Mouse (Mus musculus): ENCODE data around the gene Tspan1. TPM values are rescaled to one million over a fixed set of nuclear protein-coding genes. Genes with fewer than 3 reads are reported as not detected.

The Tspan1 gene
- polyA plus RNA-seq, 1 experiment from 2014 or later: 16.5 TPM

- Histone ChIP-seq H3K4me1 (replicated peaks; ENCODE audit: insufficient read depth, low read length) (peaks cover 11% of the 10 kb centered on the region), H3K4me2 (ENCODE audit: low read length) (peak overlapping the region; percentile 79), H3K9me3 (replicated peaks; ENCODE audit: low read length) (no peaks in the 10 kb centered on the region), H3K36me3 (ENCODE audit: insufficient read depth, low read length) (peaks cover 26% of the 10 kb centered on the region), H3K4me3 (replicated peaks; ENCODE audit: low read depth, low read length) (peak overlapping the region; percentile 79), H3K27ac (peak overlapping the region; percentile 91), H3K27me3 (ENCODE audit: insufficient read depth, low read length) (no peaks in the 10 kb centered on the region), H3K9ac (ENCODE audit: low read depth, low read length) (peak overlapping the region; percentile 95)
- DNase-seq (ENCODE audit: low spot score) (peak; percentile 82), ATAC-seq (replicated peaks; ENCODE audit: low FRiP score, low read depth) (peak; percentile 95)
- WGBS: under 1% methylated on average over 51 of the region's 73 CpGs
- TF ChIP-seq CTCF (IDR thresholded peaks at IDR 0.05; ENCODE audit: low read depth): no peak
Observed at GRCm38 (mm10) chr4:116150156-116150861, 17.1 kb downstream of the Tspan1 start.

- no peak for TF ChIP-seq CTCF (IDR thresholded peaks at IDR 0.05; ENCODE audit: low read depth)
- Histone ChIP-seq H3K4me2 (ENCODE audit: low read length) (peak overlapping the region; percentile 79), H3K9me3 (replicated peaks; ENCODE audit: low read length) (no peaks in the 10 kb centered on the region), H3K36me3 (ENCODE audit: insufficient read depth, low read length) (peaks cover 21% of the 10 kb centered on the region), H3K27me3 (ENCODE audit: insufficient read depth, low read length) (no peaks in the 10 kb centered on the region), H3K4me3 (replicated peaks; ENCODE audit: low read depth, low read length) (peak overlapping the region; percentile 79), H3K9ac (ENCODE audit: low read depth, low read length) (peak overlapping the region; percentile 95), H3K27ac (peak overlapping the region; percentile 91), H3K4me1 (replicated peaks; ENCODE audit: insufficient read depth, low read length) (peaks cover 11% of the 10 kb centered on the region)
- ATAC-seq (replicated peaks; ENCODE audit: low FRiP score, low read depth) (no peak), DNase-seq (ENCODE audit: low spot score) (no peak)
- WGBS: 25% methylated on average over 6 of the region's 6 CpGs
Observed at GRCm38 (mm10) chr4:116149812-116150155, 17.6 kb downstream of the Tspan1 start.

GRCm38 (mm10) chr4:116143891-116144717, 23.3 kb downstream of the Tspan1 start:
- TF ChIP-seq CTCF (IDR thresholded peaks at IDR 0.05; ENCODE audit: low read depth): no peak
- Histone ChIP-seq H3K27me3 (ENCODE audit: insufficient read depth, low read length) (no peaks in the 10 kb centered on the region), H3K36me3 (ENCODE audit: insufficient read depth, low read length) (no peaks in the 10 kb centered on the region), H3K4me1 (replicated peaks; ENCODE audit: insufficient read depth, low read length) (no peaks in the 10 kb centered on the region), H3K9me3 (replicated peaks; ENCODE audit: low read length) (no peaks in the 10 kb centered on the region), H3K27ac (peak overlapping the region; percentile 64; the same call in 1 of the 2 replicates), H3K9ac (ENCODE audit: low read depth, low read length) (peak overlapping the region; percentile 71), H3K4me2 (ENCODE audit: low read length) (peak overlapping the region; percentile 89), H3K4me3 (replicated peaks; ENCODE audit: low read depth, low read length) (peak overlapping the region; percentile 76)
- ATAC-seq (replicated peaks; ENCODE audit: low FRiP score, low read depth) (peak; percentile 66; the same call in 1 of the 2 replicates), DNase-seq (ENCODE audit: low spot score) (peak; percentile 54)
- under 1% methylated on average over 47 of the region's 47 CpGs for WGBS

- Histone ChIP-seq H3K9me3 (replicated peaks; ENCODE audit: low read length) (no peaks in the 10 kb centered on the region), H3K9ac (ENCODE audit: low read depth, low read length) (peak overlapping the region; percentile 71; the same call in 1 of the 2 replicates), H3K27me3 (ENCODE audit: insufficient read depth, low read length) (no peaks in the 10 kb centered on the region), H3K27ac (peak overlapping the region; percentile 42; the same call in 1 of the 2 replicates), H3K4me2 (ENCODE audit: low read length) (peak overlapping the region; percentile 89), H3K4me3 (replicated peaks; ENCODE audit: low read depth, low read length) (peak overlapping the region; percentile 76), H3K36me3 (ENCODE audit: insufficient read depth, low read length) (no peaks in the 10 kb centered on the region), H3K4me1 (replicated peaks; ENCODE audit: insufficient read depth, low read length) (no peaks in the 10 kb centered on the region)
- DNase-seq (ENCODE audit: low spot score): no peak
- TF ChIP-seq CTCF (IDR thresholded peaks at IDR 0.05; ENCODE audit: low read depth): no peak
- peak; percentile 25; the same call in 1 of the 2 replicates for ATAC-seq (replicated peaks; ENCODE audit: low FRiP score, low read depth)
- 9% methylated on average over 7 of the region's 7 CpGs for WGBS
Observed at GRCm38 (mm10) chr4:116143317-116143811, 24.0 kb downstream of the Tspan1 start.

GRCm38 (mm10) chr4:116142269-116142668, 25.1 kb downstream of the Tspan1 start:
- no peak overlapping the region for H3K4me3 ChIP-seq (replicated peaks; ENCODE audit: low read depth, low read length)
- H3K27me3 ChIP-seq (ENCODE audit: insufficient read depth, low read length): no peaks in the 10 kb centered on the region
- no peak for TF ChIP-seq CTCF (IDR thresholded peaks at IDR 0.05; ENCODE audit: low read depth)
- 59% methylated on average over 7 of the region's 7 CpGs for WGBS
- no peak for ATAC-seq (replicated peaks; ENCODE audit: low FRiP score, low read depth)
- no peak overlapping the region for H3K4me2 ChIP-seq (ENCODE audit: low read length)
- DNase-seq (ENCODE audit: low spot score): no peak
- H3K9ac ChIP-seq (ENCODE audit: low read depth, low read length): no peak overlapping the region
- H3K9me3 ChIP-seq (replicated peaks; ENCODE audit: low read length): no peaks in the 10 kb centered on the region
- H3K27ac ChIP-seq: 0 out of 2 replicates have a peak overlapping the region, but pooled peaks have one; percentile 13
- H3K4me1 ChIP-seq (replicated peaks; ENCODE audit: insufficient read depth, low read length): no peaks in the 10 kb centered on the region
- H3K36me3 ChIP-seq (ENCODE audit: insufficient read depth, low read length): no peaks in the 10 kb centered on the region

- ATAC-seq (replicated peaks; ENCODE audit: low FRiP score, low read depth) (no peak), DNase-seq (ENCODE audit: low spot score) (no peak)
- Histone ChIP-seq H3K4me2 (ENCODE audit: low read length) (no peak overlapping the region), H3K9ac (ENCODE audit: low read depth, low read length) (no peak overlapping the region), H3K9me3 (replicated peaks; ENCODE audit: low read length) (no peaks in the 10 kb centered on the region), H3K4me3 (replicated peaks; ENCODE audit: low read depth, low read length) (no peak overlapping the region), H3K27me3 (ENCODE audit: insufficient read depth, low read length) (no peaks in the 10 kb centered on the region), H3K4me1 (replicated peaks; ENCODE audit: insufficient read depth, low read length) (no peaks in the 10 kb centered on the region), H3K36me3 (ENCODE audit: insufficient read depth, low read length) (no peaks in the 10 kb centered on the region), H3K27ac (no peak overlapping the region)
- TF ChIP-seq CTCF (IDR thresholded peaks at IDR 0.05; ENCODE audit: low read depth): no peak
- WGBS: 90% methylated on average over 1 of the region's 1 CpGs
Observed at GRCm38 (mm10) chr4:116141736-116142135, 25.7 kb downstream of the Tspan1 start.
